Mouse (Mus musculus): ENCODE measurements at regions not wholly inside any gene's neighbourhood (a gene's known extent, or its start where the extent isn't known, plus 50 kb on each side); places are given as distances from the start of the nearest gene placed in this dataset.

DNA sequence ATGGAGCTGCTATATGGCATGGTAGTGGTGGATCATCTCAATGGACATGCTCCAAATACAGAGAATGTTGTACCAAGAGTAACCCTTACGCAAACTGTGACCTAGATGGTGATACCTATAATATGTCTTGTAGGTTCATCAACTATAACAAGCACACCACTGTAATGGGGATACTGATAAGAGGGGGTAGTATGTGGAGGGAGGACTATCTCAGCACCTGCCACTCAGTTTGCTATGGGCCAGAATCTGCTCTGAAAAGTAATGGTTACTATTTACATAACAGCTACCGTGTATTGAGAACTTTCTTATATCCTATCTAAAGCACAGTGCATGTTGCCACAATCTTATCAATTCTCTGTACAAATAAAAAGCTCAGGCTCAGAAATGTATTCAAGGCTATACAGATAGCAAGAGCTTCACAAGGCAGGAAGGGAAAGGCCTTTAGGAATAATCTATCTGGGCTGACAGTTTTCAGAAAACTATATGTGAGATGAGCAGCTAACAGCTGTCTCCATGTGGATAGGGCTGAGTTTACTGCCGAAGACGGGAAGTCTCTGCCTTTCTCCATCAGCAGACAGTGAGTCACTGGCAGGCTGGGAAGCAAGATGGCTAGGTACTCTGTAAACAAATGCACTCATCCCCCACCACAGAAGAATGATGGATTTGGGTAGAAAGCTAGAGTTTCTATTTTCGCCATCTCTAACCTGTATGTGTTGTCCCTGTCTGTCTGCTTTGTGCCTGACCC is 77.1 kb upstream of the Nck2 start:
- no peak for DNase-seq (ENCODE audit: low spot score in 2 of 2)

DNA sequence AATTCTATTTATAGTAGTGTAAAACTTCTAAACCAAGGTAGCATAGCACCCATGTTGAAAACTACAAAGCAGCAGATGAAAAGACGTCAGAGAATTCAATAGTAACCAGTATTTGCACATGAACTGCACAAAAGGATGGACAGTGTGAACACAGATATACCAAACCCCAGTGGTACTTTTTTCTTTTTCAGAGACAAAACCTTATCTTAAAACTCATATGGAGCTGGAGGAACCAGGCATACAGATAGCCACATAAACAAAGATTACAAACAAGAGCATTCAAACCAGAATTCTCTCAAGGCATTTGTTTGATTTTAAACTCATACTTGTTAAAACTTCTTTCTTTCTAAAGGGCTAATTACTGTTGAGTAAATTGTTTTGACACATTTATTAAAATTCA is 72.5 kb upstream of the Nck2 start:
- DNase-seq (ENCODE audit: low spot score in 2 of 2), result no peak

DNA sequence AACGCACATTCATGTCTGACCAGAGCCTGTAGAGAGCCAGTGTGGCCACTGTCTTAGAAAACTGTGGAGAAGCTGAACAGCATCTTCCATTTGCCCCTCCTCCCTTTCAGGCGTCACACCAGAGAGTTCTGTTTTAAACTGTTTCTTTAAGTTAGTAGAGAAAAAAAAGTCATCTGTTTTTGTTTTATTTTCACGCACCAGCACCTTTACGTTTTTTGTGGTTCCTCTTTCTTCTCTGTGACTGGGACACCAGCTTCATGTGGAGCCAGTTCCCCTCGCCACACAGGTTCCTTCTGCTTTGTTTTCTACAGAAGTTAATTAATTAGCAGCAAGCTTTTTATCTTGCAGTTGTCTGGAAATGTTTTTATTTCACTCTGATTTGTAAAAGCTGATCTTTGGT is 69.4 kb upstream of the Nck2 start:
- DNase-seq (ENCODE audit: low spot score in 2 of 2), result no peak

DNA sequence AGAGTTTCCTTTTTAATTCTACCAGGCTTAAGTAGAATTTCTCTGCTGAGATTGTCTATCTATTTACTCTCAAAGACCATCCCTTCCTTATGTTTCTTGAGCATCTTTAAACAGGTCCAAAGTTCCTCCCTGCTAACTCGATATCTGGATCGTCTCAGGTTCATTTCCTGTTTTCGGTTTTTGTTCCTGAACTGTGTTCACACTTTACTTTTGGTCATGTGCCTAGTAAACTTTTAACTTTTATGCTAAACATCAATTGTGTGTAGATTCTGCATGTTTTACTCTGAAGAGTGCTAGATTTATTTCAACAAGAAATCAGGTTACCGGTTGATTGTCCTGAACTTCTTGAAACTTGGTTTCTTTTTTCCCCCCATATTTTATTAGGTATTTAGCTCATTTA is 68.5 kb upstream of the Nck2 start:
- no peak for DNase-seq (ENCODE audit: low spot score in 2 of 2)

DNA sequence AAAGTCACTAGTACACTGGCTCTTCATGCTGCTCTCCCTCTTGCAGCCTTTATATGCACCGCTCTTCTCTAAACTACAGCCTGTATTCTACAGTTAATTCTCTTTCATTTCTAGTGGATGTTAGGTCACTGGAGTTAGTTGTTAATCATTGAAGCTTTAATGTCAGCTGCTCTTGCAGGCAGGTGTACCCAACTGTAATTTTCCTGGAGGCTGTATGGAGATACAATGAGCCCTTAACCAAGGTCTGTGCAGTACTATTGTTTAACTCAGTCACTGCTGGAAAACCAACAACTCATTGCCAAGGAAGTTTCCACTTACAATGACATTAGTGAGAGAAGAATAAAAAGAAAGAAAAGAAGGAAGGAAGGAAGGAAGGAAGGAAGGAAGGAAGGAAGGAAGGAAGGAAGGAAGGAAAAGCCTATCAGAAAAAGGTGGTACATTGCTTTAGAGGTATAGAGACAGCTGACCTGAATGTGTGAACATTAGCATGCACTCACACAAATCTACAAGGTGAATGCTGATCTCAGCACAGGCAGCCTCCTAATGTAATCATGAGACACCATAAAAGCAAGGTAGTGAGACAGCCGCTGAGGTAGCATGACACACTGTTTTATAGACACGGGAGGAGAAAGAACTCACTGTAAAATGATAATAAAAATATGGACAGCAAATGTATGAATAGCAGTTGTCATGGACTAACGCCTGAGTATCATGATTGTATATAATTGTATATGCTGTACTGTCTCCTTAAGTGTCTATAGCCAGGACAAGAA is 66.7 kb upstream of the Nck2 start:
- no peak for DNase-seq (ENCODE audit: low spot score in 2 of 2)

DNA sequence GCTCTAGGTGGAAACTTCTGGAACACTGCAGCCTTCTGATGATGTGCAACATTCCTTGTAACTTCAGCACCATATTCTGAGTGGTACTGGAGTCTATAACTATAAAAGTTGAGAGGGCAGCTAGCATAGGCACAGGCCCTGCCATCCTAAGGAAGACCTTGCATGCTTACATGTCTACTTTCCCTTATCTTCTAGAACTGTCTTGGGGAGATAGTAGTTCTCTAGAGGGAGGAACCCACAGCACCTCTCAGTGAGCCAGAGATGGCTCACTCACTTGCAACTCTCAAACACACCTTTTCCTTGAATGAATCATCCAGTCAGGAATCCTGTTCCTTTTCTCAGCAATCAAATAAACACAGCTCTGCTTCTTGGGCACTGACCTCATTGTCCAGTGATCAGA is 59.4 kb upstream of the Nck2 start:
- no peak for DNase-seq (ENCODE audit: low spot score in 2 of 2)

DNA sequence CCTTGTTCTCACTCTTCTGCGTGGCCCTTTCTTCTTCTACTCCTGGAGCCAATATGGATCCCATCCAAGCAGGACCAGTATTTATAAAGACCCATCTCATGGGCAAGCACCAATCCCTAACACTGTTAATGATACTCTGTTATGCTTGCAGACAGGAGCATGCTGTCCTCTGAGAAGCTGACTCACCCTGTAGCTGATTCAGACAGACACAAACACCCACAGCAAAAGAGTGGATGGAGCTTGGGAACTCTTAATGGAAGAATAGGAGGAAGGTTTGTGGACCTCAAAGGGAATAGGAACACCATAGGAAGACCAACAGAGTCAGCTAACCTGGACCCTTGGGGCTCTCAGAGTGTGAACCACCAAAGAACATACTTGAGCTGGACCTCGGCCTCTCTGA is 50.3 kb upstream of the Nck2 start:
- no peak for DNase-seq (ENCODE audit: low spot score in 2 of 2)
